Mouse (Mus musculus) stomach, postnatal 0 days (tissue): ENCODE data around the gene Yif1b. TPM values are rescaled to one million over a fixed set of nuclear protein-coding genes. Genes with fewer than 3 reads are reported as not detected.
A peak's percentile ranks its signal among the peaks of the same experiment; 100 is the strongest.

Source experiments
- ATAC-seq: fragments of 200-750 bp; cut with Nextera tagmentation; 2 replicates; pipeline ENCODE4 v1.8.0; 2017; ENCODE audit not compliant: low FRiP score, low TSS enrichment
- DNase-seq: peaks from one replicate; pipeline ENCODE4 v3.0.0-alpha.2; 2016; ENCODE audit warnings: low spot score
- H3K27ac ChIP-seq: fragments of 300-500 bp; sonication (generic); replicated peaks from 2 replicates; pipeline ENCODE4 v1.5.1; 2014; ENCODE audit warnings: mild to moderate bottlenecking, control low read depth
- H3K27me3 ChIP-seq: fragments of 300-500 bp; sonication (generic); 2 replicates; pipeline ENCODE4 v1.6.1; 2014; ENCODE audit warnings: low read length; ENCODE audit not compliant: control insufficient read depth, insufficient read depth
- H3K36me3 ChIP-seq: fragments of 300-500 bp; sonication (generic); 2 replicates; pipeline ENCODE4 v1.6.1; 2014; ENCODE audit warnings: low read length, mixed read lengths; ENCODE audit not compliant: control insufficient read depth, insufficient read depth
- H3K4me1 ChIP-seq: fragments of 300-500 bp; sonication (generic); replicated peaks from 2 replicates; pipeline ENCODE4 v1.6.1; 2014; ENCODE audit warnings: antibody characterized with exemption; ENCODE audit not compliant: control insufficient read depth, insufficient read depth
- H3K4me2 ChIP-seq: fragments of 300-500 bp; sonication (generic); replicated peaks from 2 replicates; pipeline ENCODE4 v1.6.1; 2014; ENCODE audit warnings: low read depth, mild to moderate bottlenecking, control low read depth, moderate library complexity
- H3K4me3 ChIP-seq: fragments of 300-500 bp; sonication (generic); 2 replicates; pipeline ENCODE4 v1.5.1; 2014; ENCODE audit warnings: low read depth, low read length, control low read depth
- H3K9ac ChIP-seq: fragments of 300-500 bp; sonication (generic); 2 replicates; pipeline ENCODE4 v1.6.1; 2014; ENCODE audit warnings: mild to moderate bottlenecking, low read length, control low read depth, mixed read lengths
- H3K9me3 ChIP-seq: fragments of 300-500 bp; sonication (generic); 2 replicates; pipeline ENCODE4 v1.6.1; 2016; ENCODE audit warnings: low read length; ENCODE audit not compliant: control insufficient read depth
- CTCF ChIP-seq: IDR thresholded peaks from 2 replicates; pipeline ENCODE4 v1.5.1; 2016; ENCODE audit warnings: antibody characterized with exemption, low read depth, mild to moderate bottlenecking, moderate library complexity
- EP300 ChIP-seq: optimal IDR thresholded peaks from 2 replicates; pipeline ENCODE3; 2016; ENCODE audit warnings: antibody characterized with exemption
- WGBS: fragments of 180-500 bp; shearing (Covaris S2); extraction: QIAGEN DNeasy Blood & Tissue Kit; methylation state at CpG from one replicate; pipeline ENCODE4 v1.1.7; 2014; 5-methylcytosine and 5-hydroxymethylcytosine counted together
- polyA plus RNA-seq: library from polyadenylated mRNA; unstranded; fragments of >200 nt; fragmentation: Nextera tagmentation; extraction: Ambion mirVana; gene quantifications from 2 replicates; pipeline ENCODE4 v1.2.1, GENCODE M21; 2015

The Yif1b gene
- polyA plus RNA-seq, 1 experiment from 2014 or later: 74.1 TPM

GRCm38 (mm10) chr7:29246619-29247313 is 8.6 kb downstream of the Yif1b start:
- H3K36me3 ChIP-seq: 0 out of 2 replicates have a peak, but pooled peaks cover 2% of the 10 kb centered on the region
- peak overlapping the region; percentile 46 for H3K4me2 ChIP-seq
- no peaks in the 10 kb centered on the region for H3K27me3 ChIP-seq
- DNase-seq (no peak), ATAC-seq (no peak)
- peak overlapping the region; percentile 48 for H3K4me3 ChIP-seq
- H3K4me1 ChIP-seq: no peaks in the 10 kb centered on the region
- peak overlapping the region; percentile 35; the same call in 1 of the 2 replicates for H3K27ac ChIP-seq
- TF ChIP-seq EP300 (no peak), CTCF (no peak)
- H3K9ac ChIP-seq: 0 out of 2 replicates have a peak overlapping the region, but pooled peaks have one; percentile 38
- no peaks in the 10 kb centered on the region for H3K9me3 ChIP-seq
- 76% methylated on average over 21 of the region's 21 CpGs for WGBS

GRCm38 (mm10) chr7:29247314-29247700 is 9.2 kb downstream of the Yif1b start:
- Histone ChIP-seq H3K4me2 (peak overlapping the region; percentile 46), H3K4me3 (peak overlapping the region; percentile 48), H3K4me1 (no peaks in the 10 kb centered on the region), H3K9ac (peak overlapping the region; percentile 70), H3K27me3 (no peaks in the 10 kb centered on the region), H3K27ac (peak overlapping the region; percentile 90), H3K9me3 (no peaks in the 10 kb centered on the region), H3K36me3 (0 out of 2 replicates have a peak, but pooled peaks cover 2% of the 10 kb centered on the region)
- 31% methylated on average over 16 of the region's 16 CpGs for WGBS
- ATAC-seq (no peak; the same call in 1 of the 2 replicates), DNase-seq (peak; percentile 91)
- peak; percentile 96 for TF ChIP-seq CTCF
- TF ChIP-seq EP300: no peak

- Histone ChIP-seq H3K4me3 (peak overlapping the region; percentile 48), H3K9me3 (no peaks in the 10 kb centered on the region), H3K27ac (peak overlapping the region; percentile 90), H3K27me3 (no peaks in the 10 kb centered on the region), H3K9ac (peak overlapping the region; percentile 70), H3K36me3 (0 out of 2 replicates have a peak, but pooled peaks cover 2% of the 10 kb centered on the region), H3K4me1 (no peaks in the 10 kb centered on the region), H3K4me2 (peak overlapping the region; percentile 46)
- ATAC-seq (0 out of 2 replicates have a peak, but pooled peaks have one; percentile 8), DNase-seq (peak; percentile 47)
- WGBS: 26% methylated on average over 19 of the region's 19 CpGs
- TF ChIP-seq EP300 (no peak), CTCF (no peak)
Observed at GRCm38 (mm10) chr7:29247706-29248105, 9.6 kb downstream of the Yif1b start.

GRCm38 (mm10) chr7:29248261-29248841 is 10.2 kb downstream of the Yif1b start, which contains the start of gene 2200002D01Rik:
Gene 2200002D01Rik, minus strand, starts transcription at chr7:29248466.
- H3K9me3 ChIP-seq: no peaks in the 10 kb centered on the region
- no peaks in the 10 kb centered on the region for H3K4me1 ChIP-seq
- H3K27me3 ChIP-seq: no peaks in the 10 kb centered on the region
- H3K4me2 ChIP-seq: peak within 1 kb of the TSS; percentile 46
- TF ChIP-seq EP300: no peak
- TF ChIP-seq CTCF: peak; percentile 47; the same call in 1 of the 2 replicates
- WGBS: 30% methylated on average over 20 of the region's 20 CpGs
- DNase-seq: peak; percentile 91
- H3K36me3 ChIP-seq: 0 out of 2 replicates have a peak, but pooled peaks cover 2% of the 10 kb centered on the region
- H3K9ac ChIP-seq: peak within 1 kb of the TSS; percentile 70
- H3K27ac ChIP-seq: peak within 1 kb of the TSS; percentile 90
- H3K4me3 ChIP-seq: peak within 1 kb of the TSS; percentile 48
- ATAC-seq: peak; percentile 85

- Histone ChIP-seq H3K27ac (peak overlapping the region; percentile 79), H3K4me1 (no peaks in the 10 kb centered on the region), H3K9ac (no peak overlapping the region), H3K4me2 (no peak overlapping the region), H3K4me3 (no peak overlapping the region), H3K36me3 (no peaks in the 10 kb centered on the region), H3K27me3 (no peaks in the 10 kb centered on the region), H3K9me3 (no peaks in the 10 kb centered on the region)
- TF ChIP-seq CTCF (no peak), EP300 (no peak)
- WGBS: 47% methylated on average over 3 of the region's 3 CpGs
- ATAC-seq (peak; percentile 80), DNase-seq (peak; percentile 89)
Observed at GRCm38 (mm10) chr7:29251166-29251565, 13.0 kb downstream of the Yif1b start.

GRCm38 (mm10) chr7:29253842-29254241 is 15.7 kb downstream of the Yif1b start:
- no peak overlapping the region for H3K9ac ChIP-seq
- H3K9me3 ChIP-seq: no peaks in the 10 kb centered on the region
- no peaks in the 10 kb centered on the region for H3K4me1 ChIP-seq
- no peak overlapping the region for H3K4me2 ChIP-seq
- no peaks in the 10 kb centered on the region; the same call in 1 of the 2 replicates for H3K36me3 ChIP-seq
- H3K27me3 ChIP-seq: no peaks in the 10 kb centered on the region
- 31% methylated on average over 5 of the region's 5 CpGs for WGBS
- no peak for TF ChIP-seq CTCF
- TF ChIP-seq EP300: no peak
- H3K4me3 ChIP-seq: no peak overlapping the region
- peak; percentile 61 for DNase-seq
- peak overlapping the region; percentile 74 for H3K27ac ChIP-seq
- ATAC-seq: peak; percentile 66
